Mouse (Mus musculus): Measurements from ENCODE around the gene Shisa2. TPM values are rescaled to one million over a fixed set of nuclear protein-coding genes. Genes with fewer than 3 reads are reported as not detected.
A peak's percentile ranks its signal among the peaks of the same experiment; 100 is the strongest.

Shisa2 gene
- total RNA-seq, 2 experiments from 2014 or later: 53.5 to 76.6 TPM

GRCm38 (mm10) chr14:59677598-59678003 is 52.5 kb downstream of the Shisa2 start:
- DNase-seq: peak in 1 of 2 experiments; percentile 42
- intact Hi-C loops (cut with DNase I): loop anchor here (5.0 kb wide), 1 partner anchor 50 kb away; the partner anchor contains the start of gene Shisa2

Other genes starting within 250 kb of the Shisa2 start
- under 1 TPM; 0.36 to 0.37 TPM for gene Phf11c, start 229.9 kb upstream of the Shisa2 start, total RNA-seq (2021)
- 1 to 10 TPM; 3.8 to 3.9 TPM for gene Setdb2, start 184.4 kb upstream of the Shisa2 start, total RNA-seq (2021)
- gene Cab39l, start 184.3 kb upstream of the Shisa2 start, total RNA-seq (2021): 10 to 100 TPM; 13.6 to 18.5 TPM
- gene Cdadc1, start 27.3 kb upstream of the Shisa2 start, total RNA-seq (2021): 10 to 100 TPM; 29.3 to 38.0 TPM

Measured in gastrocnemius, postnatal 36 days (tissue).